Mouse (Mus musculus) embryo, embryonic 11 days (tissue): ENCODE data around the gene Cnpy3.

Experiments
- DNase-seq: peaks from one replicate; pipeline ENCODE4 v3.0.0-alpha.2; 2015

Gene Cnpy3

DNA sequence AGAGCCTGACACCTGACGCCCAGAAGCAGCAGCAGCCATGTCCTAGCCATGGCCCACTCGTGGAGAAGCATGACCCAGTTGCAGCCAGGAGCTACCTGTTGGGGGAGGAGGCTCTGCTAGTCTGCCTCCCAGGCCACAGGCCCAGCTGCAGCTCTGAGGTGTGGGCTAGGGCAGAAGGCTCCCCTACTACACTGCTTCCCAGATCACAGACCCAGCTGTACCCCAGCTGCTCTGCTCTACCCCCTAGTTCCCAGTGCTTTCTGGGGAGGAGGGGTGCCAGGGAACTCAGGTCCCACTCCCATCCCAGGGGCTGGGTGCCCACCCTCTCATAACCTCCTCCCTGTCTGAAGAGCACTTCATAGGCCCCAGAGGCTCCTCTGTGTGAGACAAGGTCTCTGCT lies 11.5 kb upstream of the Cnpy3 start, which contains the start of gene Ptcra:
Gene Ptcra (minus strand): TSS at position 169 of the 400 bp plus-strand sequence.
- DNase-seq, result no peak

GRCm38 (mm10) chr17:46758753-46759152 lies 6.7 kb upstream of the Cnpy3 start:
- no peak for DNase-seq

DNA sequence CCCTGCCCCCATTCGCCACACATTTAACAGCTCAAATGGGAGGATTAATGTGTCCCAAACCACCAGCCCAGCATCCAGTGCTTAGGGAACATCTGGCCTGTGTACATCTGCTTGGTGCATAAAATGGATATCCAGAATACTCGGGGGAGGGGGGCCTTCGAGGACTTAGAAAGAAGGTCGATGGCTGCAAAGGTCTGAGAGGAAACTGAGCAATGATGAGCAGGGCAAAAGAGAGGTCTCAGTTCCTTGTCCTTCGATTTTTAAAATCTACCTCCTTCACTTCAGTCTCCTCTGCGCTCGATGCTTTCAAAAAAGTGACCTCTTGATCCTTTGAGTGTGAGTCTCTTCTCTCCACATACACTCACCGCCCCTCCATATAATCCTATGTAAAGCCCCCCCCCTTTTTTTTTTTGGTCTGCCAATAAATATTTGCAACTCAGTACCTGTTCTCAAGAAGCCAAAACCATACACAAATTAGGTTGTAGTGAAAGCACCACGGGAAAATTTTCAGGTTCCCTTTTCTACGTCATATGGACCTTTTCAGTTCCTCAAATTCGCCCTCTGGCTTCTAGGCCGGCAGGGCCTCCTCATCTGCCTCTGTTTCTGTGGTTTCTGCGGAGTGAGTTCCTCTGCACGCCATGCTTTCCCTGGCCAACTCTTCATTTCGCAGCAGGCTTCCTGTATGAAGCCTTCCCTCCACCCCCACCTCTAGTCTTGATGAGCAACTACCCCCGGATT lies 789 bp downstream of the Cnpy3 start:
- DNase-seq, result peak; percentile 29

- no peak for DNase-seq
These were observed 1.4 kb downstream of the Cnpy3 start for GRCm38 (mm10) chr17:46750580-46750979.

DNA sequence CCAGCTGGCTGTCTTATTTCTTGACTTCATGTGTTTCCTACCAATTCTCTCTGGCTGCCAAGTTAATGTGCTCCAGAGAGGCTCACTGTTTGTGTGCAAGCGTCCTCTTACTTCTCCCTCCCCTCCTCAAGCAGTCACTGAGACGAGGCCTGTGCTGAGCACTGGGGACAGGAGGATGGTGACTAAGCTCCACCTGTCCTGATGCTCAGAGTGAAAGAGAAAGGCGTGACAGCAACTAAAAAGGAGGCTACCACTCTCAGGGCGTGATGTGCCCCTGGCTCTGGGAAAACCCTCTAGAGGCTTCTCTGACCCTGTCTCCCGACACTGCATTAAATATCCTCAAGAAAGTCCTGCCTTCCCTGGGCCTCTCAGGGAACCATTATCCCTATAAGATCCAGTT lies 2.7 kb downstream of the Cnpy3 start:
- DNase-seq, result no peak

- DNase-seq, result no peak
These were observed 4.2 kb downstream of the Cnpy3 start for GRCm38 (mm10) chr17:46747806-46748205.

GRCm38 (mm10) chr17:46747234-46747633 lies 4.8 kb downstream of the Cnpy3 start:
- DNase-seq, result no peak

GRCm38 (mm10) chr17:46745506-46745905 lies 6.5 kb downstream of the Cnpy3 start:
- DNase-seq, result no peak

DNA sequence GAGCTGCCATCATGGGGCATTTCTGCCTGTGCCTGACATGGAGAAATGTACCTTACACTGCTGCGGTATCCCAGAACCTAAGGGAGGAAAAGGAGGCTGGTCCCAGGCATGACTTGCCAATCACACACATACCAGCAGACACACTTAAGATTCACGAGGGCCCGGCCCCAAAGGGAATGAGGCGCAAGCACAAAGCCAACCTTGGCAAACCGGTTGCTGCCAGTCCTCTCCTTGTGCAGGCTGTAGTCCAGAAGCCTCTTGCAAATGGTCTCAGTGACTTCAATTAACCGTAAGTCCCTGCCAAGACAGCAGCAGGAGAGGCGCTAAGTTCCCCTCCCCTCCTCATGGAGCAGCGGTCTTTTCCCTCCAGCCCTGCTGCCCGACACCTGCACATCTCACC lies 9.0 kb downstream of the Cnpy3 start:
- no peak for DNase-seq

DNA sequence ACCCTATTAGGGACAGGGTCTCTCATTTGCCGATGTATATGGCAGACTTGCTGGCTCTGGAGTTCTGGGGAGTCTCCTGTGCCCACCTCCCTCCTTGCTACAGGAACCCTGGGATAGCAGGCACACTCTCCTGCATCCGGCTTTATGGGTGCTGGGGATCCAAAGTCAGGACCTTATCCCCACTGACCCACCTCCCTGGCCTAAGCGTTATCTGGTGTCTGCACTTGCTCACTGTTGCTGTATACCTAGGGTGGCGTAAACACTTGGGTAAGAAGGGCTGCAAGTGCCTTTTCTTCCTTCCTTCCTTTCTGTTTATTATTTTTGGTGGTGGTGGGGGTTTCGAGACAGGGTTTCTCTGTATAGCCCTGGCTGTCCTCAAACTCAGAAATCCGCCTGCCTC lies 10.7 kb downstream of the Cnpy3 start:
- no peak for DNase-seq

DNA sequence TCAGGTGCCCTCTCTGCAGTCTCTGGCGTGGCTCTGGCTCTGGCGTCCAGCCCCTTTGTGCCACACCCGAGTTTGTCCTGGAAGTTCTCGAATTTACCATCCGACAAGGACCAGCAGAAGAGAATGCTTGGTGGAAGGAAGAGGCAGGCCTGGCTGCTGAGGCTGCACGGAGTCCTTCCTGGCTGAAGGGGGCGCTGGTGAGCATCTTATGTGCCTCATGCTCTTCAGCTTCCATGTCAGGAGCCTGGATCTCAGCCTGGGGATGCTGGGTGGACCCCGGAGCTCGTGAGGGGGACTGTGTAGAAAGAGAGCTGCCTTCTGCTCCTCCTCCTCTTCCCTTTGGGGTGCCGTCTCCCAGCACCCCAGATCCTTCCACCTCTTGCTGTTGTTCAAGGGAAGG lies 15.9 kb downstream of the Cnpy3 start:
- DNase-seq, result peak; percentile 51

DNA sequence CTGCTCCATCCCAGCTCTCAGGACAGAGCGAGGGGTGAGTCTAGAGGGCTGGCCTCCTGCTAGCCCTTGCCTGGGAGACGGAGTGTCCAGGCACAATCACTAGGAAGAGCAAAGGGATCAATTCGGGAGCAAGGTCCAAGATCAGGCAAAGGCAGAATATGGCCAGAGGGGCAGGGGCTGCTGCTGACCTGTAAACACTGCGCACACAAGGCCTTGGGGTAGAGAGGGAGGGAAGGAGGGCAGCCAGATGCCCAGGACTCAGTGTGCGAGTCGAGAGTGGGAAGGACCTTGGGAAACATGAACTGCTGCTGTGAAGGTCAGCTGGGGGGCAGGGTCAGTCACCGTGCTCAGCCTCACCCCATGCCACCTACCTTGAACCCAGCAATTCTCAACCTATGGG lies 16.7 kb downstream of the Cnpy3 start:
- DNase-seq, result no peak

DNA sequence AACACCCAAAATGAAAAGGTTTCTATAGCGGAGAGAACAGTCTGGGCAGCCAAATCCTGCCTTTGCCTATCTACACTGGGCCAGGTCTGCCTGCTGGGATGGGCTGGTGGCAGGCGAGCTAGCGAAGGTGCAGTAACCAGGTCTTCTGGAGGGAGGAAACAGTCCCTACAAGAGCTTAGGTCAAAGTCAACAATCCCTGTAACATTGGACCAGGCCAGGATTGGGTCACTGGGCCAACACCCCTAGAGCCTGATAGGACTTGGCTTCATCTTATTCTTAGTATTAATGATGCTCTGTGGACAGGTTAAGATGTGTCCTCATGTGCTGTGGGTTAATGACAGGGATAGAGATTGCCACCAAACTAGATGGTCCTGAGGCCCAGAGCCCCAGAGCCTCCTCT lies 18.0 kb downstream of the Cnpy3 start:
- no peak for DNase-seq

- no peak for DNase-seq
These were observed 23.1 kb downstream of the Cnpy3 start, which contains the start of gene Gnmt for GRCm38 (mm10) chr17:46728904-46729318. Gnmt (minus strand) TSS chr17:46729168.

DNA sequence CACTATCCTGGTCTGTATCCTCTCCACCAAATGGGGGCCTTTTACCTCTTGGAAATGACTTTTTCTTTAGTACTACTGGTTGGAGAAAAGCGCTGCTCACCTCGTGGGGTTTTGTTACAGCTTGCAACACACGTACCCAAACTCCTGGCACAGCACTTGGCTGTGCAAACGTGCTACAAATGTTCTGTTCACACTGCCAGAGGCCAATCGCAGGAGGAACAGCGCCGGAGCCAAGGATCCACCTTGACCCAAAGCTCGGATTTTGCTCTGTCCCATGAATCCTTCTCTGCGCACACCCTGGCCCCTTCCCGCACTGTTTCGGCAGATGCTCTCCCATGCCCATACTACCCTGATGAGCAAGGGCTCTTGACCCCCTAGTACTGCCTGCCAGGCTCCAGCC lies 23.5 kb downstream of the Cnpy3 start:
- no peak for DNase-seq

DNA sequence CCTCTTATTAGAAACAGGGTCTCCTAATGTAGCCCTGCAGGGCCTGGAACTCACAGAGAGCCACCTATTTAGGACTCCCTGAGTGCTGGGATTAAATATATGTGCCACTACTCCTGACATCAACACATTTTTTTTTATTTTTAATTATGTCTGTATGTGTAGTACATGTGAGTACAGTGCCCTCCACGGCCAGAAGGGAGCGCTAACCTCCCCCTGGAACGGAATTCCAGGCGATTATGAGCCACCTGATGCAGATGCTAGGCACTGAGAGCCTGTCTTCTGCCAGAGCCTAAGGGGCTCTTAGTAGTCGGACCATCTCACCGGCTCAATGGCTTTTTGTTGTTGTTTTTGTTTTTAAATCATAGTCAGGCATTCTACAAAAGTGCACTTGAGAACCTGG lies 24.0 kb downstream of the Cnpy3 start:
- DNase-seq, result peak; percentile 30

GRCm38 (mm10) chr17:46727271-46727670 lies 24.7 kb downstream of the Cnpy3 start:
- DNase-seq, result no peak

- DNase-seq, result no peak
These were observed 26.0 kb downstream of the Cnpy3 start for GRCm38 (mm10) chr17:46725731-46726645.

GRCm38 (mm10) chr17:46725273-46725672 lies 26.7 kb downstream of the Cnpy3 start:
- peak; percentile 62 for DNase-seq

DNA sequence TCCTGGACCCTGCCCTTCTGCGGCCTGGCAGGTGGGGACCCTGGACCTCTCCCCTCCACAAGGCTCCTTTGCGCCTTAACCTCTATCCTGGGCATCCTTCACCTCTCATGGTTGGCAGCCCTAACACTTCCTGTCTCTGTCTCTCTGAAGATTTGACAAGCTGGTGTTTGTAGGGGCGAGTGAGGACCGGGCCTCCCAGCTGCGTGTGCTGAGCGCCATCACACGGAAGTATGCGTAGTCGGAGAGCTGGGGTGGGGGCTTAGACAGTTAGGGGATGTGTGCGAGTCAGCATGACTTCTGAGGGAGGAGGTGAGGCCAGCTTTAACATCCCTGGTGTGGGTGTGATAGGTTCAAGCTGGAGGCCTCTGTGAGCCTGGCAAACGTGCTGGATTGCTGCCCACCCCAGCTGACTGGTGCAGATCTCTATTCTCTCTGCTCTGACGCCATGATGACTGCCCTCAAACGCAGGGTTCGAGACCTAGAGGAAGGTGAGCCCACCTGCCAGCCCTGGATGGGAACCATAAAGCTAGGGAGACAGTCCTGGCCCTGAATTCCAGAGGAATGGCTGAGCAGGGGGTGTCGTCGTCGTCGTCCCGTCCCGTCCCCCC lies 27.4 kb downstream of the Cnpy3 start:
- no peak for DNase-seq

- DNase-seq, result no peak
These were observed 30.9 kb downstream of the Cnpy3 start for GRCm38 (mm10) chr17:46721077-46721476.

- DNase-seq, result no peak
These were observed 37.1 kb downstream of the Cnpy3 start for GRCm38 (mm10) chr17:46714756-46715481.

DNA sequence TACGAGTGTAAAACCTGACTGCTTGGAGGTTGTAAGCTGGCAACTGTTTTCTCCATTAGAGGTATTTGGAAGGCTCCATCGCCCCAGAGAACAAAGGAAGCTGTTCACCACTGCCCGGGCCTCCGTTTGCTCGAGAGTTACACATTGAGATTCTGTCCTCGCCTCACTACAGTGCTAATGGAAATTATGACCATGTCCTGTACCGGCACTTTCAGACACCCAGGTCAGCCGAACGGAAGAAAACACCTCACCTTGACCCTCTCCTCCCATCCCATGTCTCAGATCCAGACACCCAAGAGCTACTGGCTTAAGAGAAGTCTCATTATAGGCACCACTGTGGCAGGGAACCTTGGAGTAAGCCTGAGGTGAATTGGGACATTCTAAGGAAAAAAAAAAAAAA lies 38.2 kb downstream of the Cnpy3 start:
- DNase-seq, result no peak
